Mouse (Mus musculus) spleen, postnatal 36 days (tissue): ENCODE measurements around the gene Ap4b1.
"Not testable (repeated sequence)": the region's sequence is repeated elsewhere in the genome, so short reads cannot be mapped to it uniquely, and the experiment has no call there.

Experiments used
- DNase-seq, 2 experiments: peaks; one replicate each; pipeline ENCODE4 v3.0.0; 2022; ENCODE audit warnings: low spot score in 2 of 2, mixed read lengths in 1 of 2

The Ap4b1 gene

DNA sequence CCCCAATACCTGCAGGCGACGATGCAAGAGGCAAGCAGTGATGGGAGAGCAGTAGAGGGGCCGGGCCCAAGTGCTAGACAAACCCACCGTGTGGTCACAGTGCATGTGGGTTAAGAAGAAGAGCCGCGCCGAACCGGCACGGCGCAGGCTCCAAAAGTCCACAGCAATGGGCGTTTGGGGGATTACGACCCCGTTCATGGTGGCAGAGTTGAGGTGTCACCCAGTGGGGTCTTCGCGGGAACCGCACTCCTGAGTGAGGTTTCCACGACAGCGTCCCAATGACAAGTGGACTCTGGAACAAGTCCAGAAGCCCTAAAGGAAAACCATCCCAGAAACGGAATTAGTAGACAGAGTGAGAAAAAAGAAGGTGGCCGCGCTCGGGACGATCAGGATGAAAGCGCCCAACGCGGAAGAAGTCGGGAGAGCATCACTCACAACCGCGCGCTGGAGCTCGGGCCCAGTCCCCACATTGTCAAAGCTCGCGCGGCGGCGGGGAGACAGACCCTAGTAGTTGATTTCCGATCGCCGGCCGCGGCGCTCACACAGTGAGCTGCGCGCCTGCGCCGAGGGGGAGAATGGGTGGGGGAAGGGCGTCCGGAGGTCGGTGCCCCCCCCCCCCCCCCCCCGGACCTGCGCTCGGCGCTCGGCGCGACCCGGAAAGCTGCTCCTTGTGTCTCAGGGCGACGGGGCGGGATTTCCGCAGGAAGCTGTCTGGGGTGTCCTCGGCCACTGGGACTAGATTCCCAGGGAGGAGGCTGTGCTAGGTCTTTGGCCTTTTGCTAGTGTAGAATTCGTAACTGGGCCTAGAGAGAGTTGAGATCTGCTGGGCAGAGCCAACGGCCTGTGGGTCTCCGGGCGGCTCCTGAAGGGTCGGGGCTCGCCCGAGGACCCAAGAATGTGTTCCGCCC, at the start of gene Ap4b1, which contains the start of the genes Dclre1b and Gm43064:
Ap4b1 (plus strand) TSS at position 630 of the 908 bp plus-strand sequence.
Dclre1b (minus strand) TSS at position 554 of the 908 bp plus-strand sequence.
Gm43064 (plus strand) TSS at position 683 of the 908 bp plus-strand sequence.
- DNase-seq: peak; percentile 91 to 92

DNA sequence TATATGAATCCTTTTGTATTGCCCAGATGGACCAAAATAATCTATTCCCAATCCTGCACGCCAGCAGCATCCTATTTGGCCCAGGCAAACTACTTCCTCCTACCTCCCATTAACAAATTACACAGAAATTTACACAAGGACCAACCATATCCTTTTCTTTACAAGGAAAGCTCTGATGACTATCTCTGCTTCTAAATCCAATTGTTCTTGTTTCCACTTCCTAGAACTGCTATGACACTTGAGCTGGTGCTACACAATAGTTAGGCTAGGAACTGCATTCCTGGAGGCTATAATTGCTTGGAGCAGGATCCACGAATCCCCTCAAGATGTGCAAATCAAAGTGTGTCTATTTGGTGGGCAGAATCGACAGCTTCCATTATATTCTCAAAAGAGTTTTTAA, 42.5 kb upstream of the Ap4b1 start:
- DNase-seq: no peak

DNA sequence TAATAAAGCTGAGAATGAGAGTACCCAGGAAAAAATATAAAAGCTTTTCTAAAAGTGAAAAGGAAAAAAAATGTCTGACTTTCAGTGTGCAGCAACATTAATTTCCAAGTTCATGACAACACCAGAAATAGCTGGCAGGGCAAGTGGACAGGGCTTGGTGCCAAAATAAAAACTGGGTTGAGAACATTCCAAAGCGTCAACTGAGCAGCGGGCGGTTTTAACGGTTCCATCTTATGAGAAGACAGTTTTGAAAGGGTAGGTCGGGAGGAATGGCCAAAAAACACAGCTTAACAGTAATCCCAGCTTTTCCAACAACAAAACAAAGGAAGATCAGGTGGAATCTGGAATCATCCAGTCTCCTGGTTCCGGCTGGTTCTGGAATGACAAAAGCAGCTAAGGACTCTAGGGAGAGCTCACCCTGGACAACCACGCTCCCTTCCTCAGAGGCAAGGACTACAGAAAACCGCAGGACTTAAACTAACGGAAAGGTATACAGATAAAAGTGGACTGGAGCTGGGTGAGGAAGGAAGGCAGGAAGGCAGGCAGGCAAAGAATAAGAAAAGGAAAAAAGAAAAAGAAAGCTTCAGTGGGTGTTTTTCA, 37.7 kb upstream of the Ap4b1 start:
- DNase-seq: no peak

DNA sequence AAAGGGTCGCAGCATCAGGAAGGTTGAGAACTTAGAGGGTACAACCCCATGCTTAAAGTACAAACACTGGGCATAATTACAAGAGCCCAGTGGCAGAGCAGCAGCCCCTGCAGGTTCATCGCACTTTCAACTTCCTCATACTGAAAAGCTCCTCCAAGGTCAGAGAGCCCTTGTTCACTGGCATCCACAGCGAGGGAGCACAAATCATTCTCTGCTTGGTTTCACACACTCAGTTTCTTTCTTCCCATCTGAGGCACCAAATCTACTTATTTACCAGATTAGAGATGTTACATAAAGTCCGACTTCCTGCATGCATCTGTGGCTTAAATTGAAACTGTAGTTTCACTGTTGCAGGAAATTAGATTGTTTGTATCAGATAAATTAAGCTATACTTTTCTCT, 36.5 kb upstream of the Ap4b1 start:
- peak; percentile 75 to 79 for DNase-seq

DNA sequence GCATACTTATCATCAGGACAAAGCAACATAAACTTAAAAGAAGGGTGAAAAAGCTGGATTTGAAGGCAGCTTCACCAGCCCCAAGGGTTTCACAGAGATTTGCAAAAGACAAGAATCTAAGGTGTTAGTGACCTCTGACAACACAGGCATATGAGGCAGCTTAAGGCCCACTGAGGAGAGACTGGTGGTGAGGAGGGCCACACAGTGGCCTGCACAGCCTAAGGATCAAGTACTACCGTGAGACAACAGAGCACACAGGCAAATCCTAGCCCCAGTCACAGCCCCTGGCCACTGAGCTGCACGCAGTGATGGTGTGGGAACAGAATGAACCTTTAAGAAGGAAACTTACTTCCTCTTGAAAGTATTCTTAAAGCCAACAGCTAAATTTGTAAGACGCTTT, 35.8 kb upstream of the Ap4b1 start:
- no peak for DNase-seq

DNA sequence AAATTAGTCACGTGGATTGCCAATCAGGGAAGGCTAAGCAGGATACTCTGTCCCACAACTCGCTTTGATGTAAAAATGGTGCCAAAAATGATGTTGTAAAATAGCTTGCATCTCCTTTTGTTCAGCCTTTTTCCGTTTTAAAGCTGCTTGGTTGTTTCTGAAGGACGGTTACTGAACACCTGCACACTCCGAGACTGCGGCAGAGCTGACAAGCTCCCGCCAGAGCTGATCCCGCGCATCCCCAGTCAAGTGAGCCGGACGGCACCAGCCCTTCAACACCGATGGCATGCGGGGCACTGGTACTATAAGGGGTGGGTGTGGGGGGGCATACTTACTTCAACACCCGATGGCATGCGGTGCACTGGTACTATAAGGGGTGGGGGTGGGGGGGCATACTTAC, 35.3 kb upstream of the Ap4b1 start:
- DNase-seq: no peak

DNA sequence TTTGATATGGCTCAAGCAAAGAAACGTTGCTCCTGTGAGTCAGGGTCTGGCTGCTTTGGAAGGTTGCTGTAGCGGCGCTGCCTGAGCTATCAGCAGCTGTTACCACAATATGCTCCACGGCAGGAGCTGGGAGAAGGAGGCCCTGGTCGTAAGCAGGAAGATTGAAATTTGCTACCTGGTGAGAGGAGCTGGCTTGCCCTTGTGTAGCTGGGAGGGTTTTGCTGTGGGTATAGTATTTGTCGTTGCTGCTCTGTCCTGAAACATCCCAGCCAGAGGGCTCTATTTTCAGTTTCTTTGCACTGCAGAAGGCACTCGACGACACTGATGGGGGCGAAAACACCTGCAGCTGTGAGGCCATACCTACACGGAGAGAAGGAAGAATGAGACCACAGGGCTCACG, 31.4 kb upstream of the Ap4b1 start:
- DNase-seq: no peak

DNA sequence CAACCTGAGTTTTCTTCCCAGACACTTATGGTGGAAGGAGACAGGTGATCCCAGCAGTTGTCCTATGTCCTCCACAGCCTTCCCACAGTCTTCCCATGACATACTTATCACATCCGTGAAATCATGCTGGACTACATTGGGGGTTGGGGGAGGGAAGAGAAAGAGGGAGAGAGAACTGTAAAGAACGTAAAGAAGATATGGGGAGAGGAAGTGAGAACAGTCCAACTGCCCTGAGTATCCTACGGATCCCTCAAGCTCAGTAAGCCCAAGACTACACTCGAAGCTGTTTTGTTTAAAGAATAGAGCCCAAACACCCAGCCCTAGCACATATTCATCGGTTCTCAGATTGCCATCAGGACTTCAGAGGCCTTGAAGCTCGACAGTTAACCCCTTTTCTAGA, 30.7 kb upstream of the Ap4b1 start:
- no peak for DNase-seq

DNA sequence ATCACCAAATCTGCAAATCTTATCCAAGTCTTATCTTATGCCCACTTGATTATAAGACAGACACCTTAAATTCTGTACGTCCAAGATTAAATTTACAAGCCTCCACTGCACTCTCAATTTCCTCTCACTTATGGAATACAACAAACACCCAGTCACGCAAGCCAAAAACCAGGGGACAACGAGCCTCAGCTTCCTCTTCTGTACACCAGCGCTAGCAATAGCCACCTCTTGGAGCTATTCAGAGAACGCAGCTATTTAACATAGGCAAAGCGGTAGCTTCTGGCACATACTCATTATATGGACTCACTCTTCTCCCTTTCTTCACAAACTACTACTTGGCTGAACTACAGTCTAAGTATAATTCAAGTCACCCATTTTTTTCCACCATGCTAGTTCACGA, 30.1 kb upstream of the Ap4b1 start:
- no peak for DNase-seq

DNA sequence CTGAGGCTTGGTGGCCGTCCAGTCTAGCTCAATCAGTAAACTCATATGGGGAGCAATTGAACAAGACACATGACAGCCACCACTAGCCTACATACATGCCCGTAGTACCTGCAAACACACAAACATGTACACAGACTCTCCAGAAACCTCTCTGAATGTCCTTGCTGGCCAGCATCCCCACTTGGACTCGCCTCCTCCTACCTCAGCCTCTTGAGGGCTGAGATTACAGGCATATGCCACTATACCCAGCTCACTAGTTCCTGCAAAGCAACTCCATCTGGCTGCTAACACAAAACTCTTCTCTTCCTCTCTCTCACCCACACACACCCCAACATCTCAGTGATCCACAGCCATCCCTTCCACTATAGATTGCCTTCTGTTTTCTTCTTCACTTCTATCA, 29.0 kb upstream of the Ap4b1 start:
- no peak for DNase-seq

DNA sequence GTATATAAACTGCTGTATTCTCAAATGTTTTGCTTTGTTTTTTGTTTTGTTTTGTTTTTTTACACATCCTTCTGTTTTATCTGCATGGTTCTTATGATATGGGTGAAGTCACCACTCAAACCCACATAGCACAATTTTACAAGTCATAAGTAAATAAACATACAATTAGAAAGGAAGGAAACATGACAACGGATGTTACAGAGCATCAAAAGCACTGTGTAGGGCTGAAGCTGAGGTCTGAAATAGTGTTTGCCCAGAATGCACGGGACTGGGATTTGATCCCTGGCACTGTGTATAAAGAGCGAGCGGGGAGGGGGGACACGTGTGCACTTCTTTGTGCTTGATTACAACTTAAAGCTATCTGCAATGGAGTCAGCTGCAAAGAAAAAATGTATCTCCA, 28.5 kb upstream of the Ap4b1 start:
- no peak for DNase-seq

DNA sequence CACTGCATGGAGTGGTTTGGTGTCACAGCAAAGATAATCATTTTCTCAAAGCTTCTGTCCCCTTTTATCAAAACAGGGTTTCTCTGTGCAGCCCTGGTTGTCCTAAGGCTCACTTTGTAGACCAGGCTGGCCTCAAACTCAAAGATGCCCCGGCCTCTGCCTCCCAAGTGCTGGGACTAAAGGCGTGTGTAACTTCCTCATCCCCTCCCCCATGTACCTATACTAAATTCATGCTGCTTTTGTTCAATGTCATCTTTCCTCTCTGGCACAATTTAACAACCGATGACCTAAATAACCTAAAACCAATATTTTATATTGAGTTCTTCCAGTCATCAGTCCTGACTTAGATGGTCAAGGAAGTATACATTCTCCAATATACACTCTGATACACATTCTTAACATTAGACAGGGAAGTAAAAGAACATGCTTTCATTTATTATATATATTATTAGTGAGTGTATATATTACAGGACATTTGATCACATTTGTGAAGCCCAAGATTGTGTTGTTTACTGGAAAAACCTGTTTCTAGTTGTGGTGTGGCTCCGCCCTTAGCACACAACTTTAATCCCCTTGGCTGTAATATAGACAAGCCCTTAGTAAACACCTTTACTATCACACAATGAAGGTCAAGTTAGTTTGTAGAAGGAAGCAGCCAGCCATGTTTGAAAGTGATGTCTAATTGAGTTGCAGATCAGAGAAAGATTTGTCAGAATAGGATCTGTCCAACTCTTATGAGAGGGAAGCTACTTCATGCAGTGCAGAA, 26.3 kb upstream of the Ap4b1 start:
- peak in 1 of 2 experiments; percentile 45 for DNase-seq

DNA sequence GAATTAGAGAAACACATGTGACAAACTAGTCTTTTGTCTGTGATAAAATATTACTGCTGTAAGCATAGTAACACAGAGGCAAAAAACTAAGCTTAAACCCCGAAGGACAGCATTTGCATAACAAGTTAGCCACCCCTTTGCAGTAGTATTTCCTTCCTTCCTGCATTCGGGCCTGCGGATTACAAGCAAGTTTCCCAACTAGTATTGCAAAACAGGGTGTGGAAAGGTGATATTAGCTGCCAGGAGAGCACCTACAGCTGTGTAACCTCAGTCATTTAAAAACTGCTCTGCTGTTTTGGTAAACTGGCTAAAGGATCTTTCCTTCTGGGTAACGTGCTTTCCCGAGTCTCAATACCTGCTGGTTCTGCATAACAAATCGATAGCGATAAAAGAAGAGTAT, 22.1 kb upstream of the Ap4b1 start:
- DNase-seq: peak; percentile 48 to 59

DNA sequence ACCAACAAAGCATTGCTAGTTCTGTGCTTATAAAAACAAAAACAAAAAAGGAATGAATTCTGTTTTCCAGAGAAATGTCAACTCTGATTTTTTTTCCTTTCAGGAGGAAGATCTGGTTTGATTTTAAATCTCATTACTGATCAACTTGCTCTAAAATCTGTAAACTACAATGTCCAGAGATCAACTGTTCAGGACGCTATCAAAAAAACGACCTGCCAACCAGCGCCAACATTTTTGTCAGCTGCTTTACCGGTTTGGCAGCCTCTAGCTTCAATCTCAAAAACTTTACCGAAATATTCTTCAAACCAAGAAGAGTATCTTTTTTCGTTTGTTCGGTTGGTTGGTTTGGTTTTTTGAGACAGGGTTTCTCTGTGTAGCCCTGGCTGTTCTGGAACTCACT, 20.2 kb upstream of the Ap4b1 start:
- DNase-seq: no peak

DNA sequence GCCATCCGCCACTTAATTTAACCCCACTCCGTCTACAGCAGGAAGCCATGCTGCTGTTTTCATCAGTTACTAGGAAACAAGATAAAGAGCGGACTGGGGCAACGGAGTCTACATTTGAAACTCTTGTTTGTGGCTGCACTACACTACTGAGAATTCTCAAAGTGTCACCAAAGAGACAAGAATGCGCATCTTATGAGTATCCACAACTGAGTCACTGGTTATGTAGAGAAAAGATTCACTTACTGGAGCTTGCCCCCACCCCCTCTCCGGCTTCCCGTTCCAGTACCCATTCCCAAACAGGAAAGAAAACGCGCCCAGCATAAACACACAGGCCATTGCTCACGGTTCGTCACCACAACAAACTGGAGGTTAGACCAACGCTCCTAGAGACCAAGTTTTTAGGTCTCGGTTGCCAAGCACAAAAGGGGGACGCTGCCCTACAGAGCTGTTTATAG, 19.4 kb upstream of the Ap4b1 start:
- DNase-seq: peak; percentile 46 to 56

DNA sequence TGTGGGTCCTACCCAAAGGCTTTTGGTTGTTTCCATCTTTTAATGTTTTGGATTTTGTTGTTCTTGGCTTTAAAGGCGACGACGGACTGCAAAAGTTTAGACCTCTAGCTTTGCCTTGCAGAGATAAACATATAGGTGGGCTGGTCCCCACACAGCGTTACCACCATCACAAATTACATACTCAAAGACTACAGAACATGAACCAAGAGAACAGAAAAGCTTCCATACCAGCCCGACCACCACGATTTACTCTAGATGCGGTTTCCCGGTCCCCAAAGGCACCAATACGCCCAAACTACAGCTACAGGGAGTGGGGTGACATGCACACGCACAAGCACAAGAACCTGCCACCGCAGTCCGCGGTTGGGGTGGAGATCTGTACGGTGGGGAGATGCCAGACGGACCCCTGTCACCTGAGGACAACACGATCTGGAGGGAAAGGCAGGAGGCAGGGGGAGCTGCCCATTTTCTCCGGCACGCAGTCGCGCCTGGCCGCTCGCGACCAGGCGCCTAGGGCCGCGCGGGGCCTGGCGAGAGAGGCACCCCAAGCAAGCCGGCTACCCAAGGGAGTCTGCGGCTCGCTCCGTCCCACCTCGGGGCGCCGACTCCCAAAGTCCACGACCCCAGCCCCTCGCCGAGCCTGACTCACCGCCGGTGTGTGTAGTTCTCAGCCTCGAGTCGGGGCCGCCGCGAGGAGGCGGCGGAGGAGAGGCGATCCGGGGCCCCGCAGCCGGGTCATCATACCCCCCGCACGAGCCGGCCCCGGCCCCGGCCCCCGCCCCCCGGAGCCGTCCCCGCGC, 18.8 kb upstream of the Ap4b1 start:
- peak in 1 of 2 experiments; percentile 44 for DNase-seq

DNA sequence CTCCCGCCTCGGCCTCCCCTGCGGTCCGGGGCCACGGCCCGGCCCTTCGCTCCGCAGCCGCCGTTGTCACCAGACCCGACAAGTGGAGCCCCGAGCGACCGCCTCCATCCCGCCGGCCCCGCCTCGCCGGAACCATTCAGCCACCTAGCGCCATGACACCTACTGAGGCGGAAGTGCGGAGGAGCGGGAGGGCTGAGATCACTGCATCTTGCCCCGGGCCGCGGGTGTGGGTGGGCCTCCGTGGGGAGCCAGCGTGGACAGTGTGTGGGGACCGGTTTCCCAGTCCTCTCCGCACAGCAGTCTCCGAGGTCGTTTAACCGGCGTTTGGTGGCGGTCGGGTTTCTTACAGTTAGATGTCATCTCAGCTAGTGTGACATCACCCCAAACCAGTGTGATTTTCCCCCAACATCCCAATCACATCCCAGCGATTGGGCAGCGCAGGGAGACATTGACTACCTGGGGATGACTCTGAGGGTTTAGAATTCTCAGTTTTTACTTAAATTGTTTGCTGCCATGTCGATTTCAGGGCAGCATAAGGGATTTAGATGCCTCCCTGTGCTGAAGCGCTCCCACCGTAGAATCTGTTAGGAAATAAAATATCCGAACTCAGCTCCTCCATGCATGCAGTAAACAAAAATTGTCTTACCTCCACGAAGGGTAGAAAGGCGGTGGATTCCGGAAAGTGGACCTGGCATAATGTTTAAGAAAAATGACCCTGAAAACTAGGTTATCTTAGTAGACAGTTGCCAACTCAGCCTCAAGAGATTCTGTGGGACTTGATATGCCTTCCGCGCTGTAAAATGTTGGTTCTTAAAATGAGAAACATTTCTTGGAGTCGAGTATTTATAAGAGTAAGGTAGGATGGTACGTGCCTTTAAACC, 17.9 kb upstream of the Ap4b1 start, which contains the start of gene Hipk1:
Hipk1 (minus strand) TSS at position 334 of the 881 bp plus-strand sequence.
- DNase-seq: peak; percentile 95

DNA sequence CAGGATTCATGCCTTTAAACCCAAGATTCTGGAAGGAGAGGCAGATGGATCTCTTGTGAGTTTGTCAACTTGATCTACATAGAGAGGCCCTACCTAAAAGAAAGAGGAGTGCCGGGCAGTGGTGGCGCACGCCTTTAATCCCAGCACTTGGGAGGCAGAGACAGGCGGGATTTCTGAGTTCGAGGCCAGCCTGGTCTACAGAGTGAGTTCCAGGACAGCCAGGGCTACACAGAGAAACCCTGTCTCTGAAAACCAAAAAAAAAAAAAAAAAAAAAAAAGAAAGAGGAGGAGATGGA, 17.3 kb upstream of the Ap4b1 start:
- not testable (repeated sequence) for DNase-seq

DNA sequence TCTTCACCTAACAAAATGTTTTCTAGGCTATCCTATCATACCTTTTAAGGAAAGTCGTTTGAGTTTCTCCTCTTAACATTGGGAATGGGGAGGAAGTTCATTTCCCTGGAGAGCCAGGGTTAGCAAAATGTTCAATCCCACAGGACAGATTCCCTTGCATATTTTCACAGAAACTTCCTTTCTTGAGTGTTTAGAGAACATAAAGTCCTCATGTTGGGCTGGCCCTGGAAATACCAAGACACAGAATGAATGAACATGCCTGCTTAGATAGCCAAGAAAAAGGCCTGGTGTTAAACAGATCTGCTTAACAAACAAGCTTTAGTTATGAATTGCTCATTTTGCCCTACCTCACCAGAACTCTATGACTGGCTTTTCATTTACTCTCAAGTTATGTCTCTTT, 16.8 kb upstream of the Ap4b1 start:
- DNase-seq: no peak

DNA sequence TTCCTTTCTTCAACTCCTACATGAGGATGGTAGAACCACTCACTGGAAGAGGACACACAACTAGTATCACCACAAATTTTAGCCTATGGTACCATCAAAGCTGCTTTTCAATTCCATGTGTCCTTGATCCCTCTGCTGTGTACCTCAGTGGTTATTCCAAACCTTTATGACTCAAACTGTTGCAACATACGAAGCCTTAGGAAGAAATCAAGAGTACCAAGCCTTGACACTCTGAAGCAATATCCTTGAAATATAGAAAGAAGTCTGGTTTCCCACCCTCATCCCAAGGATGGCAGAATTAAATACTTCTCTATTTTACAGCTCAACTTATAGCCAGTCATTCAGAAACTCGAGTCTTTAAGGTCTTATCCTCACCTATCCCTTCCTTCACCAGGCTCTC, 12.9 kb upstream of the Ap4b1 start:
- no peak for DNase-seq
